8 mouse cellular contexts compared by ENCODE assay signal in the genomic region with DNA sequence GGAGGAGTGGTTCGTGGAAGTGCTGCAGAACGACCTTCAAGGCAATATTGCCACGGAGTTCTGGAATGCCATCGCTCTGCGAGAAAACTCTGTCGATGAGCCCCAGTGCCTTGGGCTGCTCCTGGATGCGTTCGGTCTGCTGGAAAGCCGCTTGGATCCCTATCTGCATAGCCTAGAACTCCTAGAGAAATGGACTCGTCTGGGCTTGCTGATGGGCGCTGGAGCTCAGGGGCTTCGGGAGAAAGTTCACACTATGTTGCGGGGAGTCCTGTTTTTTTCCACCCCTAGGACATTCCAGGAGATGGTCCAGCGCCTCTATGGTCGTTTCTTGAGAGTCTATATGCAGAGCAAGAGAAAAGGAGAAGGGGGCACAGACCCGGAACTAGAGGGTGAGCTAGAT. TPM values are rescaled to one million over a fixed set of nuclear protein-coding genes. Genes with fewer than 3 reads are reported as not detected.
DNase-seq lines count a peak whose midpoint lies in the region; ATAC-seq lines count a peak whose summit lies in the region.

No protein-coding gene starts in this region.

- no peaks in the 10 kb centered on the region for H3K27me3 ChIP-seq in kidney, embryonic 14.5 days (ENCODE audit: control insufficient read depth, insufficient read depth, low read length)
- H3K27me3 ChIP-seq in hindbrain, embryonic 12.5 days = no peaks in the 10 kb centered on the region
- no peaks in the 10 kb centered on the region for H3K27me3 ChIP-seq in midbrain, embryonic 13.5 days

- H3K36me3 ChIP-seq in kidney, embryonic 14.5 days (ENCODE audit: control insufficient read depth, insufficient read depth, low read length) = peaks cover 68% of the 10 kb centered on the region
- peaks cover 59% of the 10 kb centered on the region for H3K36me3 ChIP-seq in hindbrain, embryonic 12.5 days
- H3K36me3 ChIP-seq in midbrain, embryonic 13.5 days = peaks cover 77% of the 10 kb centered on the region

- 33% methylated on average over 16 of the region's 16 CpGs for WGBS in kidney, embryonic 14.5 days
- 34% methylated on average over 16 of the region's 16 CpGs for WGBS in hindbrain, embryonic 12.5 days
- WGBS in midbrain, embryonic 13.5 days = 39% methylated on average over 16 of the region's 16 CpGs

- no peak overlapping the region for H3K27ac ChIP-seq in kidney, embryonic 14.5 days (ENCODE audit: low read depth, low read length)
- no peak overlapping the region for H3K27ac ChIP-seq in brown adipose tissue, adult 24 weeks (replicated peaks; ENCODE audit: low read depth, low read length)
- H3K27ac ChIP-seq in hindbrain, embryonic 12.5 days = no peak overlapping the region
- 0 out of 2 replicates have a peak overlapping the region, but pooled peaks have one; percentile 56 for H3K27ac ChIP-seq in midbrain, embryonic 13.5 days

- H3K9me3 ChIP-seq in kidney, embryonic 14.5 days (ENCODE audit: control insufficient read depth, low read length) = no peaks in the 10 kb centered on the region
- H3K9me3 ChIP-seq in hindbrain, embryonic 12.5 days (replicated peaks) = no peaks in the 10 kb centered on the region
- H3K9me3 ChIP-seq in midbrain, embryonic 13.5 days = no peaks in the 10 kb centered on the region

- H3K4me2 ChIP-seq in kidney, embryonic 14.5 days (replicated peaks; ENCODE audit: low read depth, low read length) = peak overlapping the region; percentile 85
- peak overlapping the region; percentile 86 for H3K4me2 ChIP-seq in hindbrain, embryonic 12.5 days (replicated peaks)
- peak overlapping the region; percentile 99 for H3K4me2 ChIP-seq in midbrain, embryonic 13.5 days (replicated peaks)

- peak overlapping the region; percentile 88 for H3K9ac ChIP-seq in kidney, embryonic 14.5 days (ENCODE audit: low read depth, low read length)
- H3K9ac ChIP-seq in hindbrain, embryonic 12.5 days = peak overlapping the region; percentile 93
- peak overlapping the region; percentile 89 for H3K9ac ChIP-seq in midbrain, embryonic 13.5 days (replicated peaks)

- peaks cover 18% of the 10 kb centered on the region for H3K4me1 ChIP-seq in kidney, embryonic 14.5 days (ENCODE audit: control insufficient read depth, insufficient read depth, low read length)
- peaks cover 11% of the 10 kb centered on the region for H3K4me1 ChIP-seq in brown adipose tissue, adult 24 weeks (ENCODE audit: control insufficient read depth, insufficient read depth, insufficient read length, low read length)
- peaks cover 27% of the 10 kb centered on the region for H3K4me1 ChIP-seq in hindbrain, embryonic 12.5 days
- H3K4me1 ChIP-seq in midbrain, embryonic 13.5 days (replicated peaks) = peaks cover 44% of the 10 kb centered on the region

- no peak for DNase-seq in kidney, postnatal 25 days
- DNase-seq in frontal cortex, postnatal 36 days (ENCODE audit: low spot score in 2 of 2) = no peak
- DNase-seq in gastrocnemius, postnatal 4 days (ENCODE audit: low spot score in 2 of 2) = no peak
- no peak for DNase-seq in layer of hippocampus, adult 9-11 months

- ATAC-seq in kidney, embryonic 14.5 days (ENCODE audit: low FRiP score, low TSS enrichment) = no peak
- no peak; the same call in 1 of the 2 replicates for ATAC-seq in hindbrain, embryonic 12.5 days (ENCODE audit: low FRiP score)
- ATAC-seq in midbrain, embryonic 13.5 days = 0 out of 2 replicates have a peak, but pooled peaks have one; percentile 1

- H3K4me3 ChIP-seq in kidney, embryonic 14.5 days (ENCODE audit: low read length) = peak overlapping the region; percentile 93
- peak overlapping the region; percentile 79 for H3K4me3 ChIP-seq in brown adipose tissue, adult 24 weeks (ENCODE audit: insufficient read depth, low read depth, low read length)
- peak overlapping the region; percentile 90 for H3K4me3 ChIP-seq in hindbrain, embryonic 12.5 days
- H3K4me3 ChIP-seq in midbrain, embryonic 13.5 days (replicated peaks) = peak overlapping the region; percentile 98

RNA-seq across cellular contexts. Expression of a gene that starts 0.7 kb away (rescaled TPM):
- polyA plus RNA-seq in kidney, embryonic 14.5 days (2014; fragmentation: Nextera tagmentation; extraction: Ambion mirVana) = 71.4 and 111 TPM in 2 replicates
- 18.6 and 23.7 TPM in 2 replicates for polyA plus RNA-seq in brown adipose tissue, adult 24 weeks (2012; ENCODE audit: insufficient read depth, insufficient read length, missing spikeins)
- polyA plus RNA-seq in hindbrain, embryonic 12.5 days (2016; fragmentation: Nextera tagmentation; extraction: Ambion mirVana) = 147 and 152 TPM in 2 replicates
- polyA plus RNA-seq in midbrain, embryonic 13.5 days (2015; fragmentation: Nextera tagmentation; extraction: Ambion mirVana) = 147 and 149 TPM in 2 replicates
- total RNA-seq in gastrocnemius, postnatal 4 days (2021) = 10 to 100 TPM; 64.9 to 69.0 TPM

RNA-seq across cellular contexts. Expression of a gene that starts 0.8 kb away (rescaled TPM):
- polyA plus RNA-seq in kidney, embryonic 14.5 days (2014; fragmentation: Nextera tagmentation; extraction: Ambion mirVana) = 212 and 253 TPM in 2 replicates
- 41.7 and 44.0 TPM in 2 replicates for polyA plus RNA-seq in brown adipose tissue, adult 24 weeks (2012; ENCODE audit: insufficient read depth, insufficient read length, missing spikeins)
- 195 and 201 TPM in 2 replicates for polyA plus RNA-seq in hindbrain, embryonic 12.5 days (2016; fragmentation: Nextera tagmentation; extraction: Ambion mirVana)
- 205 and 216 TPM in 2 replicates for polyA plus RNA-seq in midbrain, embryonic 13.5 days (2015; fragmentation: Nextera tagmentation; extraction: Ambion mirVana)
- 10 to 100 TPM; 55.9 to 58.1 TPM for total RNA-seq in gastrocnemius, postnatal 4 days (2021)

RNA-seq across cellular contexts. Expression of a gene that starts 10.6 kb away (rescaled TPM):
- polyA plus RNA-seq in kidney, embryonic 14.5 days (2014; fragmentation: Nextera tagmentation; extraction: Ambion mirVana) = 5.8 and 7.3 TPM in 2 replicates
- 1.7 and 3.7 TPM in 2 replicates for polyA plus RNA-seq in brown adipose tissue, adult 24 weeks (2012; ENCODE audit: insufficient read depth, insufficient read length, missing spikeins)
- polyA plus RNA-seq in hindbrain, embryonic 12.5 days (2016; fragmentation: Nextera tagmentation; extraction: Ambion mirVana) = 13.2 and 14.9 TPM in 2 replicates
- polyA plus RNA-seq in midbrain, embryonic 13.5 days (2015; fragmentation: Nextera tagmentation; extraction: Ambion mirVana) = 11.4 and 13.3 TPM in 2 replicates
- 1 to 10 TPM; 4.8 to 6.3 TPM for total RNA-seq in gastrocnemius, postnatal 4 days (2021)

RNA-seq across cellular contexts. Expression of a gene that starts 14.9 kb away (rescaled TPM):
- polyA plus RNA-seq in kidney, embryonic 14.5 days (2014; fragmentation: Nextera tagmentation; extraction: Ambion mirVana) = not detected in 2 replicates
- not detected in 2 replicates for polyA plus RNA-seq in brown adipose tissue, adult 24 weeks (2012; ENCODE audit: insufficient read depth, insufficient read length, missing spikeins)
- not detected in 2 replicates for polyA plus RNA-seq in hindbrain, embryonic 12.5 days (2016; fragmentation: Nextera tagmentation; extraction: Ambion mirVana)
- polyA plus RNA-seq in midbrain, embryonic 13.5 days (2015; fragmentation: Nextera tagmentation; extraction: Ambion mirVana) = not detected in 2 replicates
- not detected for total RNA-seq in gastrocnemius, postnatal 4 days (2021)

RNA-seq across cellular contexts. Expression of a gene that starts 16.7 kb away (rescaled TPM):
- polyA plus RNA-seq in kidney, embryonic 14.5 days (2014; fragmentation: Nextera tagmentation; extraction: Ambion mirVana) = not detected in 2 replicates
- polyA plus RNA-seq in brown adipose tissue, adult 24 weeks (2012; ENCODE audit: insufficient read depth, insufficient read length, missing spikeins) = not detected in 2 replicates
- not detected in 2 replicates for polyA plus RNA-seq in hindbrain, embryonic 12.5 days (2016; fragmentation: Nextera tagmentation; extraction: Ambion mirVana)
- 0.27 TPM in 1 of 2 replicates, not detected in the other for polyA plus RNA-seq in midbrain, embryonic 13.5 days (2015; fragmentation: Nextera tagmentation; extraction: Ambion mirVana)
- not detected for total RNA-seq in gastrocnemius, postnatal 4 days (2021)
